Mouse (Mus musculus) limb, embryonic 11.5 days (tissue): Measurements from ENCODE around the gene Bdnf. TPM values are rescaled to one million over a fixed set of nuclear protein-coding genes. Genes with fewer than 3 reads are reported as not detected.

Source experiments
- ATAC-seq: fragments of 200-750 bp; cut with Nextera tagmentation; 2 replicates; pipeline ENCODE4 v1.8.0; 2017; ENCODE audit warnings: low read depth; ENCODE audit not compliant: insufficient number of reproducible peaks, low FRiP score, low TSS enrichment
- DNase-seq: peaks from one replicate; pipeline ENCODE4 v3.0.0-alpha.2; 2015; ENCODE audit warnings: low spot score
- H3K27ac ChIP-seq: fragments of 300-500 bp; sonication (generic); replicated peaks from 2 replicates; pipeline ENCODE4 v1.5.1; 2014; ENCODE audit warnings: low read depth, mild to moderate bottlenecking, low read length
- H3K27me3 ChIP-seq: fragments of 300-500 bp; sonication (generic); 2 replicates; pipeline ENCODE4 v1.6.1; 2014; ENCODE audit warnings: mild to moderate bottlenecking, low read length, mixed read lengths; ENCODE audit not compliant: control insufficient read depth, insufficient read depth
- H3K36me3 ChIP-seq: fragments of 300-500 bp; sonication (generic); 2 replicates; pipeline ENCODE4 v1.6.1; 2014; ENCODE audit warnings: mild to moderate bottlenecking, low read length, moderate library complexity, mixed read lengths; ENCODE audit not compliant: control insufficient read depth, insufficient read depth
- H3K4me1 ChIP-seq: fragments of 300-500 bp; sonication (generic); 2 replicates; pipeline ENCODE4 v1.6.1; 2014; ENCODE audit warnings: low read length, mixed read lengths; ENCODE audit not compliant: control insufficient read depth, insufficient read depth
- H3K4me2 ChIP-seq: fragments of 300-500 bp; sonication (generic); 2 replicates; pipeline ENCODE4 v1.6.1; 2014; ENCODE audit warnings: low read depth, mild to moderate bottlenecking, moderate library complexity; ENCODE audit not compliant: severe bottlenecking
- H3K4me3 ChIP-seq: fragments of 300-500 bp; sonication (generic); 2 replicates; pipeline ENCODE4 v1.5.1; 2014; ENCODE audit warnings: low read depth, low read length
- H3K9ac ChIP-seq: fragments of 300-500 bp; sonication (generic); 2 replicates; pipeline ENCODE4 v1.6.1; 2014; ENCODE audit warnings: mild to moderate bottlenecking, low read length
- H3K9me3 ChIP-seq: fragments of 300-500 bp; sonication (generic); 2 replicates; pipeline ENCODE4 v1.6.1; 2016; ENCODE audit warnings: low read length; ENCODE audit not compliant: control insufficient read depth
- WGBS: fragments of 180-500 bp; shearing (Covaris S2); extraction: QIAGEN DNeasy Blood & Tissue Kit; methylation state at CpG from one replicate; pipeline ENCODE4 v1.1.7; 2014; 5-methylcytosine and 5-hydroxymethylcytosine counted together
- polyA plus RNA-seq: library from polyadenylated mRNA; unstranded; fragments of >200 nt; fragmentation: Nextera tagmentation; extraction: Ambion mirVana; gene quantifications from 2 replicates; pipeline ENCODE4 v1.2.1, GENCODE M21; 2014

The Bdnf gene
- polyA plus RNA-seq, 1 experiment from 2014 or later = 5.9 TPM

- Histone ChIP-seq H3K4me3 (no peak overlapping the region), H3K27me3 (no peaks in the 10 kb centered on the region), H3K9me3 (no peaks in the 10 kb centered on the region), H3K4me1 (peaks cover 3% of the 10 kb centered on the region; the same call in 1 of the 2 replicates), H3K36me3 (no peaks in the 10 kb centered on the region), H3K27ac (no peak overlapping the region), H3K4me2 (no peak overlapping the region), H3K9ac (no peak overlapping the region)
- no peak for ATAC-seq
- no peak for DNase-seq
- 63% methylated on average over 6 of the region's 6 CpGs for WGBS
Observed at GRCm38 (mm10) chr2:109725831-109726230, 51.3 kb downstream of the Bdnf start.

DNA sequence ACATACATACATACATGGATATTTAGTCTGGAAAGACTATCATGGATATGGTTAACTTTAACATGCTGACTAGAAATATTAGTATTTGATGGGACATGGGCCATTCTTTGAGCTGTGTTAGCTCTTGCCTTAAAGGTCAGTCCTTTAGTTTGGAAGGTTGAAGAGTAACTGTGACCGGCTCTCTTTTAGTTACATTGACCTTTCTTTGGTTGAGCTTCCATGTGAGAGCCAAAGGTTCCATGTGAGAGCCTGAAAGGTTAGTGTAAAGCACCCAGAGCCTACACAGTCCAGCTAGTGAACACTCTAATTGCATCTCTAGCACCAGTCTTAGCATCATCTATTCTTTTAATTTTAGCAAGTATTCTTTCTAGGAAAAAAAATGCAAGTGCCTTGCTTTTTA, 54.7 kb downstream of the Bdnf start:
- H3K27me3 ChIP-seq = no peaks in the 10 kb centered on the region
- ATAC-seq (no peak), DNase-seq (no peak)
- no peak overlapping the region for H3K4me2 ChIP-seq
- H3K36me3 ChIP-seq = no peaks in the 10 kb centered on the region
- H3K4me3 ChIP-seq = no peak overlapping the region
- H3K9ac ChIP-seq = no peak overlapping the region
- H3K9me3 ChIP-seq = no peaks in the 10 kb centered on the region
- 93% methylated on average over 1 of the region's 1 CpGs for WGBS
- H3K4me1 ChIP-seq = no peaks in the 10 kb centered on the region
- H3K27ac ChIP-seq = no peak overlapping the region

DNA sequence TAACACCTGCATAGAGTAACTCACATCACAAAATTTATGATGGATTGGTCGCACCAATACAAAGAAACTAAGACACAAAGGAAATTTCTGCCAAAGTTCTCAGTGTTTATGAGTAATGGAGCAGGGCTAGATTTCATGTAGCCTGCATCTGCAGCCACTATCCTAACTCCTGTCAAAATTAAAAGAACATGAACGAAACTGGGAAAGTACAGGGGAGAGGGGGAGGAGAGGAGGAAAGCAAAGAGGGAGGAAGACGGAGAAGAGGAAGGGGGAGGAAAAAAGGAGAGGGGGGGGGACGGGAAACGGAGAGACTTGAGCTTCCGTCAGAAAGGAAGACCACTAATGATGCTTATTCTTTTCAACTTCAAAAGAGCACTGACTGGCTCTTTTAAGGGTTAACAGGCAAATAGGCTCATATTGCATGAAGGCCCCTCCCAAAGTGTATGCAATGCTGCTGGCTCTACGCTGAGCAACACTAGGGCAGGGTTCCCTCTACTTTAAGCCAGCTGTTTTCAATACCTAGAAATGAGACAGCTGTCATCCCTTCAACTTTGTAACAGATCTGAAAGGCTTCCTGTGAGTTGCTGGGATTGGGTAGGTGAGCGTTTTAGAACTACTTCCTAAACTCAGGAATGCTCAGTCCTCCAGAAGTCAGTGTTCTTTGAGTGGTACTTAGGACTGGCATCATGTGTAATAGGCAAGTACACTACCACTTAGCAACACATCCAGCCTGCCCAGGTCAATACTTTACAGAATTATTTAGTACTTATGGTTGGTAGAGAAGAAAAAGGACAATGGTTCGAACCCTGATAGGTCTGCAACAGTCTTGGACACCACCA, 58.9 kb downstream of the Bdnf start:
- peak overlapping the region; percentile 11; the same call in 1 of the 2 replicates for H3K4me2 ChIP-seq
- peak; percentile 42 for DNase-seq

GRCm38 (mm10) chr2:109734228-109734627, 59.7 kb downstream of the Bdnf start:
- H3K27me3 ChIP-seq = no peaks in the 10 kb centered on the region
- H3K9ac ChIP-seq = no peak overlapping the region
- no peaks in the 10 kb centered on the region for H3K4me1 ChIP-seq
- no peak overlapping the region for H3K4me3 ChIP-seq
- DNase-seq = no peak
- WGBS = 79% methylated on average over 3 of the region's 3 CpGs
- H3K36me3 ChIP-seq = no peaks in the 10 kb centered on the region
- no peak overlapping the region for H3K27ac ChIP-seq
- H3K4me2 ChIP-seq = no peak overlapping the region
- no peak for ATAC-seq
- H3K9me3 ChIP-seq = no peaks in the 10 kb centered on the region

More for the DNA sequence above, 58.9 kb downstream of the Bdnf start:
- Histone ChIP-seq H3K27me3 (no peaks in the 10 kb centered on the region), H3K4me1 (no peaks in the 10 kb centered on the region), H3K9ac (no peak overlapping the region), H3K4me3 (no peak overlapping the region), H3K9me3 (no peaks in the 10 kb centered on the region), H3K36me3 (no peaks in the 10 kb centered on the region), H3K27ac (no peak overlapping the region)
- ATAC-seq = peak; percentile 80; the same call in 1 of the 2 replicates
- 24% methylated on average over 9 of the region's 9 CpGs for WGBS

- 84% methylated on average over 6 of the region's 6 CpGs for WGBS
- no peak for DNase-seq
- Histone ChIP-seq H3K4me3 (no peak overlapping the region), H3K36me3 (no peaks in the 10 kb centered on the region), H3K27me3 (no peaks in the 10 kb centered on the region), H3K4me2 (no peak overlapping the region), H3K9ac (no peak overlapping the region), H3K27ac (no peak overlapping the region), H3K9me3 (no peaks in the 10 kb centered on the region), H3K4me1 (no peaks in the 10 kb centered on the region)
- ATAC-seq = no peak
Observed at GRCm38 (mm10) chr2:109734666-109735065, 60.2 kb downstream of the Bdnf start.

DNA sequence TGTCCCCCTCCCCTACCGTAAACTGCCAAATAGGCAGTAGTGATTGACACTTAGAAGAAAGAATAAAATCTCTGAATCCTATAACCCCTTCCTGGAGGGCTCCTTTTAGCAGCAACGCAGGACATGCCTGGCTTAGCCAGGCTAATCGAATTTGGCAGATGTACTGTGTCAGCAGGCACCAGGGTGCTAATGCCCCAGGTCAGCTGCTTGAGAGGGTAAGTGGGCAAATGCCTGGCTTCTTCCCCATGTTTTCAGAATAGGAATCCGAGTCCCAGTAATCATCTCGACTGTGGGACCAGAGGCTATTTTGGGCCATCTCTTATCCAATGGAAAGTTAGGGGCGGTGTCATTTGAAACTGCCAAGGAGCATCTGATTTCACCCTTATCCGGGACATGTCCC, 60.8 kb downstream of the Bdnf start:
- Histone ChIP-seq H3K4me2 (no peak overlapping the region), H3K27ac (no peak overlapping the region), H3K9ac (no peak overlapping the region), H3K27me3 (no peaks in the 10 kb centered on the region), H3K4me1 (no peaks in the 10 kb centered on the region), H3K36me3 (no peaks in the 10 kb centered on the region), H3K9me3 (no peaks in the 10 kb centered on the region), H3K4me3 (no peak overlapping the region)
- DNase-seq (no peak), ATAC-seq (no peak)
- 68% methylated on average over 7 of the region's 7 CpGs for WGBS

GRCm38 (mm10) chr2:109736306-109736705, 61.8 kb downstream of the Bdnf start:
- WGBS = 61% methylated on average over 2 of the region's 2 CpGs
- Histone ChIP-seq H3K9ac (no peak overlapping the region), H3K4me2 (no peak overlapping the region), H3K9me3 (no peaks in the 10 kb centered on the region), H3K27ac (no peak overlapping the region), H3K4me1 (no peaks in the 10 kb centered on the region), H3K36me3 (no peaks in the 10 kb centered on the region), H3K4me3 (no peak overlapping the region), H3K27me3 (no peaks in the 10 kb centered on the region)
- no peak for ATAC-seq
- DNase-seq = no peak

DNA sequence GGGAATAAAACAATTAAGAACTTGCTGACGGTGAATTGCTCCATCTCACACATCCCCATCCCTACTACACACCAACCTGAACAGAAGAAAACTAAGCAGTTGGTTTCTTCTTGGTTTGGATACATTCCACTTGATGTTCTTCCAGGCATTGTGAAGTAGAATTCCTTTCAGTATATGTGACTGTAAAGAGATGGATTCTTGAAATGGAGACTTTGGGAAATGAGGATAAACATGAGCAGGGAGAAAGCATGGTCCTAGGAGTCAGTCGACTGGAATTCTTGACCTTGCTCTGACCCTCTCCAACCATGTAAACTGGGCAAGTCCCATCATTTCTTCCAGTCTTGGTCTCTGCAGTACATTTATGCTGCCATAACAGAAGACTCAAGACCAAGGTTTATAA, 63.8 kb downstream of the Bdnf start:
- H3K4me3 ChIP-seq = no peak overlapping the region
- H3K9me3 ChIP-seq = no peaks in the 10 kb centered on the region
- H3K4me1 ChIP-seq = no peaks in the 10 kb centered on the region
- 71% methylated on average over 2 of the region's 2 CpGs for WGBS
- no peak for ATAC-seq
- no peaks in the 10 kb centered on the region for H3K36me3 ChIP-seq
- no peak overlapping the region for H3K4me2 ChIP-seq
- no peak overlapping the region for H3K9ac ChIP-seq
- no peak overlapping the region for H3K27ac ChIP-seq
- no peak for DNase-seq
- H3K27me3 ChIP-seq = no peaks in the 10 kb centered on the region
